8 mouse cellular contexts compared by ENCODE assay signal in the genomic region with DNA sequence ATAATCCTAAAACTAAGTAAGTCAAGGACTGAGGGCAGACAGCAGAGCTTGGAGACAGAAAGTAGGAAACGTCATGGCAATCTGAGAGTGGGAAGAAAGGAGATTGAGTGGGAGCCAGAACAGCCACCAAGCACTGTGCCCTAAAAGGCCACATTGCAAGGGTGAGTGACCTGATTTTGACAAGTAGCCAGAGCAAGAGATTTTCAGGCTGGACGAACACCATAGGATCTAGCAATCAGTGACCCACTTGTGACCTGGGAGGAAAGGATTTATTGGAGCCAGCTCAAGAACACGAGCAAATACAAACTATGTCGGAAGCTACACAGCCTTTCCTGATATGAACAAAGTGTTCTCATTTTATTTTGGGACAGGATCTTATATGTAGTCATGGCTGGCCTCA. TPM values are rescaled to one million over a fixed set of nuclear protein-coding genes. Genes with fewer than 3 reads are reported as not detected.
DNase-seq lines count a peak whose midpoint lies in the region; ATAC-seq and TF ChIP-seq lines count a peak whose summit lies in the region.

No protein-coding gene starts in this region.

- no peak for TF ChIP-seq CTCF in left cerebral cortex, adult 2 months (IDR thresholded peaks at IDR 0.05)

- intact Hi-C loops in left cerebral cortex, adult 2 months (cut with DNase I) = no loop called here

- H3K4me3 ChIP-seq in megakaryocyte, embryonic 14.5 days (replicated peaks) = peak overlapping the region; percentile 12
- 0 out of 2 replicates have a peak overlapping the region, but pooled peaks have one; percentile 75 for H3K4me3 ChIP-seq in heart, embryonic 12.5 days
- peak overlapping the region; percentile 66 for H3K4me3 ChIP-seq in kidney, embryonic 14.5 days (ENCODE audit: low read length)
- H3K4me3 ChIP-seq in left cerebral cortex, adult 2 months = no peak overlapping the region

- DNase-seq in lung, postnatal 14 days = peak; percentile 48
- no peak for DNase-seq in left cerebral cortex, adult 2 months (ENCODE audit: extremely low spot score in 1 of 2, low spot score in 2 of 2)
- no peak for DNase-seq in right cerebral cortex, postnatal 25 days
- no peak for DNase-seq in layer of hippocampus, postnatal 36 days

- H3K4me1 ChIP-seq in megakaryocyte, embryonic 14.5 days = peaks cover 90% of the 10 kb centered on the region
- peaks cover 12% of the 10 kb centered on the region for H3K4me1 ChIP-seq in heart, embryonic 12.5 days (replicated peaks)
- H3K4me1 ChIP-seq in kidney, embryonic 14.5 days (ENCODE audit: control insufficient read depth, insufficient read depth, low read length) = peaks cover 20% of the 10 kb centered on the region

- ATAC-seq in megakaryocyte, adult 5-6 weeks (ENCODE audit: poor library complexity, severe bottlenecking) = no peak
- ATAC-seq in heart, embryonic 12.5 days (ENCODE audit: insufficient number of reproducible peaks, low FRiP score) = no peak
- ATAC-seq in kidney, embryonic 14.5 days (ENCODE audit: low FRiP score, low TSS enrichment) = no peak

- no peak overlapping the region for H3K9ac ChIP-seq in heart, embryonic 12.5 days
- H3K9ac ChIP-seq in kidney, embryonic 14.5 days (ENCODE audit: low read depth, low read length) = peak overlapping the region; percentile 89; the same call in 1 of the 2 replicates

- 0 out of 2 replicates have a peak overlapping the region, but pooled peaks have one; percentile 14 for H3K27ac ChIP-seq in heart, embryonic 12.5 days (ENCODE audit: poor library complexity, severe bottlenecking)
- peak overlapping the region; percentile 98; the same call in 1 of the 2 replicates for H3K27ac ChIP-seq in kidney, embryonic 14.5 days (ENCODE audit: low read depth, low read length)
- no peak overlapping the region for H3K27ac ChIP-seq in left cerebral cortex, adult 2 months

- H3K9me3 ChIP-seq in megakaryocyte, embryonic 14.5 days = no peaks in the 10 kb centered on the region
- no peaks in the 10 kb centered on the region for H3K9me3 ChIP-seq in heart, embryonic 12.5 days (replicated peaks)
- no peaks in the 10 kb centered on the region for H3K9me3 ChIP-seq in kidney, embryonic 14.5 days (ENCODE audit: control insufficient read depth, low read length)

- H3K36me3 ChIP-seq in megakaryocyte, embryonic 14.5 days (replicated peaks; ENCODE audit: low read length) = peaks cover 2% of the 10 kb centered on the region
- no peaks in the 10 kb centered on the region for H3K36me3 ChIP-seq in heart, embryonic 12.5 days
- H3K36me3 ChIP-seq in kidney, embryonic 14.5 days (ENCODE audit: control insufficient read depth, insufficient read depth, low read length) = no peaks in the 10 kb centered on the region

- 65% methylated on average over 4 of the region's 4 CpGs for WGBS in heart, embryonic 12.5 days
- 13% methylated on average over 4 of the region's 4 CpGs for WGBS in kidney, embryonic 14.5 days

- H3K27me3 ChIP-seq in megakaryocyte, embryonic 14.5 days (replicated peaks) = no peaks in the 10 kb centered on the region
- H3K27me3 ChIP-seq in heart, embryonic 12.5 days (replicated peaks) = no peaks in the 10 kb centered on the region
- H3K27me3 ChIP-seq in kidney, embryonic 14.5 days (ENCODE audit: control insufficient read depth, insufficient read depth, low read length) = no peaks in the 10 kb centered on the region

- H3K4me2 ChIP-seq in heart, embryonic 12.5 days = peak overlapping the region; percentile 78; the same call in 1 of the 2 replicates
- H3K4me2 ChIP-seq in kidney, embryonic 14.5 days (replicated peaks; ENCODE audit: low read depth, low read length) = peak overlapping the region; percentile 56

RNA-seq across cellular contexts. Expression of a gene that starts 1.1 kb away (rescaled TPM):
- polyA plus RNA-seq in megakaryocyte, embryonic 14.5 days (2012; ENCODE audit: insufficient read depth, low replicate concordance) = 6.1 TPM in 1 of 2 replicates, not detected in the other
- 2.7 and 4.4 TPM in 2 replicates for total RNA-seq in megakaryocyte, adult 5-6 weeks (2015)
- total RNA-seq in megakaryocyte, adult 5-6 weeks (2017) = 2.5 and 3.2 TPM in 2 replicates
- polyA plus RNA-seq in heart, embryonic 12.5 days (2016; fragmentation: Nextera tagmentation; extraction: Ambion mirVana) = 6.5 and 6.9 TPM in 2 replicates
- 5.8 and 9.2 TPM in 2 replicates for polyA plus RNA-seq in kidney, embryonic 14.5 days (2014; fragmentation: Nextera tagmentation; extraction: Ambion mirVana)
- total RNA-seq in left cerebral cortex, adult 2 months (2021) = 10 to 100 TPM; 17.7 to 20.1 TPM
- 10 to 100 TPM; 14.0 to 14.6 TPM for total RNA-seq in layer of hippocampus, postnatal 36 days (2021)

RNA-seq across cellular contexts. Expression of a gene that starts 6.2 kb away (rescaled TPM):
- polyA plus RNA-seq in megakaryocyte, embryonic 14.5 days (2012; ENCODE audit: insufficient read depth, low replicate concordance) = 7.8 and 12.3 TPM in 2 replicates
- 2.9 and 3.4 TPM in 2 replicates for total RNA-seq in megakaryocyte, adult 5-6 weeks (2015)
- total RNA-seq in megakaryocyte, adult 5-6 weeks (2017) = 1.8 and 2.1 TPM in 2 replicates
- 25.4 and 26.9 TPM in 2 replicates for polyA plus RNA-seq in heart, embryonic 12.5 days (2016; fragmentation: Nextera tagmentation; extraction: Ambion mirVana)
- 28.9 and 35.2 TPM in 2 replicates for polyA plus RNA-seq in kidney, embryonic 14.5 days (2014; fragmentation: Nextera tagmentation; extraction: Ambion mirVana)
- total RNA-seq in left cerebral cortex, adult 2 months (2021) = 10 to 100 TPM; 15.4 to 19.2 TPM
- total RNA-seq in layer of hippocampus, postnatal 36 days (2021) = 10 to 100 TPM; 14.5 to 15.9 TPM

RNA-seq across cellular contexts. Expression of a gene that starts 46.7 kb away (rescaled TPM):
- 52.7 and 124 TPM in 2 replicates for polyA plus RNA-seq in megakaryocyte, embryonic 14.5 days (2012; ENCODE audit: insufficient read depth, low replicate concordance)
- 284 and 306 TPM in 2 replicates for total RNA-seq in megakaryocyte, adult 5-6 weeks (2015)
- total RNA-seq in megakaryocyte, adult 5-6 weeks (2017) = 339 and 371 TPM in 2 replicates
- 2.0 and 2.2 TPM in 2 replicates for polyA plus RNA-seq in heart, embryonic 12.5 days (2016; fragmentation: Nextera tagmentation; extraction: Ambion mirVana)
- 2.6 and 2.9 TPM in 2 replicates for polyA plus RNA-seq in kidney, embryonic 14.5 days (2014; fragmentation: Nextera tagmentation; extraction: Ambion mirVana)
- 10 to 100 TPM in 1 of 2 experiments, 1 to 10 TPM in 1; 8.1 to 10.2 TPM for total RNA-seq in left cerebral cortex, adult 2 months (2021)
- total RNA-seq in layer of hippocampus, postnatal 36 days (2021) = 1 to 10 TPM; 6.3 to 9.3 TPM

Comparison
In these comparisons a context has a peak if more than half of its experiments do, and no peak if none do; other contexts are left out.
1. RNA of a gene that starts 46.7 kb away (total RNA-seq): 284 to 371 TPM in megakaryocyte, adult 5-6 weeks; 8.1 to 10.2 TPM in left cerebral cortex, adult 2 months and 6.3 to 9.3 TPM in layer of hippocampus, postnatal 36 days; every median in the first group is over 10 times any median in the second.